Mouse (Mus musculus): ENCODE measurements around the gene Atp8b2. TPM values are rescaled to one million over a fixed set of nuclear protein-coding genes. Genes with fewer than 3 reads are reported as not detected.

Atp8b2 gene
- total RNA-seq (2021): 10 to 100 TPM; 80.1 to 86.5 TPM

DNA sequence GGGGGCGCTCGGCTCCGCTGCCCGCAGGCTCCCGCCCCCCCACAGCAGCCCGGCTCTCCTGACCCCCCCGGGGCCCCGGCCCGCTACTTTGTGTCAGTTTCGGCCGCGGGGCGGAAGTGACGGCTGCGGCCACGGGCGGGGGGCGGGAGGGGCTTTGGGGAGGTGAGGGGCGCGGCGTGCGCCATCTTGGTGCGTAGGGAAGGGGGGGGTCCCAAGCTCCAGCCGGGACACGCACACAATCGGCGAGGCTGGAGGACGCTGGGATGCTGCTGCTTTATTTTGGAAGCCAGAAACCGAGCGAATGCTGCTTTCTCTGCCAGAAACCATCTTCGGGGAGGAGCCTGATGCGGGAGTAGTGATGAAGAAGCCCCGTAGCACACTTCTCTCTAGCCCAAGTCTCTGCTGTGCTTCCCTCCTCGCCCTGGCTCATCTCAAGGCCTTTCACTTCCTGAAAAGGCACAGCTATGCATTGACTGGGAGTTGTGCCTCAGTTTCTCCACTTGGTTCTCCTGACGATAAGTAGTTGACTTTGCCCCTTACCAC lies at the start of gene Atp8b2:
Gene Atp8b2 (minus strand): TSS at position 288 of the 543 bp plus-strand sequence.
- intact Hi-C loops (cut with DNase I): no loop called here
- peak; percentile 86 for DNase-seq

DNA sequence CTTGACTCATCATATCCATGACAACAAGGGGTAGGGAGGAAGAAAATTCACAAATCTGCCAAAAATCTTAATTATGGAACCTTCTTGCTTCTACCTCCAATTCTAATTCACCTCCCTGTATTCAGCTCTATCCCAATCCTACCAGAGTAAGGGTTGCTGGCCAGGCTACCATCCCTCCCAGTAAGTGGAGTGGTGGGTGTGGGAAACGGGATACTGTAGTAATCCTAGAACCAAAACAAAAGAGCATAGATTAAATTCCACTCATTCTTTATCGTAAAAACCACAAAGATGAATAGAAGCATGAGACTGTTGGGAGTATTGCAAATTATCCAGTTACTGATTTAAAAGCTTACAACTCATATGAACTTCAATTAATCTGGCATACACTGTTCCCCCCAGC lies 47.0 kb upstream of the Atp8b2 start:
- intact Hi-C loops (cut with DNase I): loop anchor here (10.0 kb wide), 1 partner anchor 955 kb away; no protein-coding TSS in a partner anchor
- DNase-seq: no peak

DNA sequence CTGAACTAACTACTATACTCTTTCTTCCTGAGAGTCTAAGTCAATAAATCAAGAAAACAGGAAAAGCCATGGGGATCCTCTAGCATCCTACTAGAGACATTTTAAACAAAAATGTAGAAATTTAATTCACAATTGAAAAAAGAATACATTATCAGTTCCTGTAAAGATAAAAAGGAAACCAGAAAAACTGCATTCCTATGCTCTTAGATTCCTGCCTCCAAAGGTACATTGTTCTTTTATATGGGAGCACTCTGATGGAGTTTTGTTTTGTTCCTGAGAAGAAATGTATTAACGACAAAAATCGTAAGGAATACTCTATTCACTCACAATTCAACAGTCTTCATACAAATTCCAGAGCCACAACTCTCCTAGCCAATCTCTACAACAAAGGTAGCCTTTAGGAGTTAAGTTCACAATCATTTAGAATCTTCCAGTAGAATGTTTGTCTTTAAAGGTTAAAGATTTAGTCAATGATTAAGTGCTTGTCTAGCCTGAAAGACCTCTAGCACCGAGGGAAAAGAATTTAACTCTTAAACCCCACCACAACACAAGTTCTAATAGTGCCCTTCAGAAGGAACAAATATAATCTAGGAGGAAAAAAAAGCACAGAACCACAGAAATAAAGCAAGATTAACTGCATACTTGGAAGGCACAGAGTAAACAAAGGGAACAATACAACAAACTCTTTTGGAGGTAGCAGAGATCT lies 40.9 kb upstream of the Atp8b2 start:
- intact Hi-C loops (cut with DNase I): loop anchor here (5.0 kb wide), 1 partner anchor 33 kb away; no protein-coding TSS in a partner anchor
- no peak for DNase-seq

DNA sequence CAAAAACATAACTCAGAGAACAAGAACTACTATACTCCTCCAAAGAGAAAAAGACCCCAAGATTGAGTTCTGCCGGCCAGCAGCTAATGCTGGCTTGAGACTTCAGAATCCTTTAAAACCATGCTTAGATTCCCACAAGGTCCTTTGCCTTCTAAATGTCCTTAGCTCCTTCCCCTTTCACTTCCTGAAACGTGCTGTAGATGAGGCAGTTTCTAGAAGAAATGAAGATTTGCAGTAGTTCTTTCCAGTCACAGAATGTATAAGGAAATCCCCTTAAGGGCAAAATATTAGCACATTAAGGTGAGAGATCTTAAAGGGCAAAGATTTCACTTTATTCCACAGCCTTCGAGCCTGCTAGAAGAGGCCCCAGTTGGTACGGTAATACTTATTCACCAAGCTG lies 36.5 kb upstream of the Atp8b2 start:
- DNase-seq: no peak
- intact Hi-C loops (cut with DNase I): loop anchor here (5.0 kb wide), 1 partner anchor 37 kb away; no protein-coding TSS in a partner anchor

DNA sequence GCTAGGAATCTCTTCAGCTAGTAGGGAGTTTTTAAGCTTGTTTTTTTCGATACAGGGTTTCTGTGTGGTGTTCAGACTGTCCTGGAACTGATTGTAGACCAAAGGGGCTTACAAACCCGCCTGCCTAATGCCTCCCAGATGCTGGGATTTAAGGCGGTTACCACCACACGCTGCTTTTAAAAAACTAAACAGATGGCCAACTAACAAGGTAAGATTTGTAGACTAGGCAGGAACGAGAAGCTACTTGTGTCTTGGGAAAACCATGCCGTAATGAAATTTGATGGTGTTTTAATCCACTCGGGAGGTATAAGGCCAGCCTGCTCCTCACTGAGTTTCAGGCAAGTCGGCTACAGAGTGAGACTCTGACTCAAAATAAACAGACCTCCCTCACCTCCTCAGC lies 35.8 kb upstream of the Atp8b2 start:
- intact Hi-C loops (cut with DNase I): no loop called here
- no peak for DNase-seq

DNA sequence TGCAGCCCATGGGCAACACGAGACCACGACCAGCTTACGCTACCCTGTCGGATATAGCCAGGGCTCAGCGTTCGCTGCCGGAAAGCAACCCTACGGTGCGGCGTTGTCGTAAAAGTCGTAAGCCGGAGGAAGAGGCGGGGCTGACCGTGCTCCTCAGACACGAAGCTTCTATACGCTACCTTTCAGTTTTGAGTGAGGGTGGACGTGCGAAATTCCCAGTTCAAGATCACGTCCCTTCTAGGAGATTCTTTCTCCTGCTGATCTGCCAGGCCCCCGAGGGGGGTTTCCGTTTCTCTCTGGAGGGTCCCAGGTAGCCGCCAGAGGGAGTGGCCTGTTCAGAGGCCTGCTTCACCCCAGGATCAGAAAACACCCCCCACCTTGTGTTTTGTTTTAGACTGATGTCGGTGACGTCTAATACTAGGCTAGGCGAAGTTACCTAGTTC lies 35.3 kb upstream of the Atp8b2 start, which contains the start of gene Hax1:
Gene Hax1 (minus strand): TSS at position 169 of the 443 bp plus-strand sequence.
- intact Hi-C loops (cut with DNase I): no loop called here
- peak; percentile 94 for DNase-seq

DNA sequence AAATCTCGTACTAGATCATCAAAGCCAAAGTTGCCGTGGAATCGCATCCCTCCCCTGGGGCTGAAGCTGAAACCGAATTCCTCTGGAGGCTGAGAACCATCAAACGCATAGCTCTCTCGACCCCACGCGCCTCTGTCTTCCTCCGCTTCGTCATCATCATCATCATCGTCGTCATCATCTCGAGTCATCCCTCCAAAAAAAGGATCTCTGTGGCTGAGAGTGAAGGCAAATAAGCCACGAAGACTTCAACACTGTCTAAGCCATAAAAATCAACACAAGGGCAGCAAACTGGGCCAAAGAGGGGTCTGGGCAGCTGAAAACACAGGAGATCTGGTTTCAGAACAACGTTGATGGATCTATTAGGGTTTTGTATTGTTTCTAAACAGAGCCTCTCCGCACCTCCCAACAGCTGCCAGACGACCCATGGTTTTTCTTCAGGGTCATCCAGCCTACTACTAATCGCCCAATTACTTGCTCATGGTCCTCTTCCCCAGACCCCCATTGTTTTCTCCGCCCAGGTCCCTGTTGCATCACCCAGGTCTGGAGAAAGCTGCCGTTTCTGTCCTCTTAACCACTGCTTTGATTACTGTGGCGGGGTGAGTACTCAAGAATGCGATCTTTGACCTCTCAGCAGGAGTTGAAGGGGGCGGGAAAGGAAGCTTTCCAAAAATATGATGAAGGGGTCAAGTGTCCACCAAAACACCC lies 34.6 kb upstream of the Atp8b2 start:
- intact Hi-C loops (cut with DNase I): no loop called here
- DNase-seq: peak; percentile 5

DNA sequence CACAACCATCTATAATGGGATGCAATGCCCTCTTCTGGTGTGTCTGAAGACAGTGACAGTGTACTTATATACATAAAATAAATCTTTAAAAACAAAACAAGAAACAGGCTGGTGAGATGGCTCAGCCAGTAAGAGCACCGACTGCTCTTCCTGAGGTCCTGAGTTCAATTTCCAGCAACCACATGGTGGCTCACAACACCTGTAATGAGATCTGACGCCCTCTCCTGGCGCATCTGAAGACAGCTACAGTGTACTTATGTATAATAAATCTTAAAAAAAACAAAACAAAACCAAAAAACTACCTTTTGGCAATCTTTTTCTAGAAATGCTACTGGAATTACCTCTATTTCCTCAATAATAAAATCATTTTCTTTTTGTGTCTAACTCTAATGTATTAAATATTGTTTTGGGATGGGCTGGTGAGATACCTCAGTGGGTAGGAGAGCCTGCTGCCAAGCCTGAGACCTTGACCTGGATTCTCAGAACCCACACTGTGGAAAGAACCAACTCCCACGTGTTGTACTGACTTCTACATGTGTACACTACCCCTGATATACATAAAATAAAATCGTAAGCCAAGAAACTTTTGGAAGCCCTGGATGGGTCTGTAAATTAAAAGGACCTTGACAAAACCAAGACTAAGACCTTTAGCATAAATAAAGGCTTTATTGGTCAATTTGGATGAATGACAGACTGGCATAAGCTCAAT lies 31.7 kb upstream of the Atp8b2 start:
- DNase-seq: no peak

DNA sequence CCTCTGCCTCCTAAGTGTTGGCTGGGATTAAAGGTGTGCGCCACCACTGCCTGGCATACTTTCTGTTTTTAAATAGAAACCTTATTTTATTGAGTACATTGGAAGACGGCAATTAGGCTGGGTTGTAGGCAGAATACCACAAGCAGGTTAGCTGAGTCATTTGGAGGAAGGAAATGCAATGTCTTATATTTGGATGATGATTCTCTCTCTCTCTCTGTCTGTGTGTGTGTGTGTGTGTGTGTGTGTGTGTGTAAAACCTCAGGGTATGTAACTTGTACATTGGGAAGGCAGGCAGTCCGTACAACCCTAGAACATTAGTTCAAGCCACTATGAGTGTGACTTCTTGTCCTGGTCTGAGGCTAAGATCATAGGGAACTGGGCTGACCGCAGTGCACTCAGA lies 24.5 kb upstream of the Atp8b2 start:
- intact Hi-C loops (cut with DNase I): no loop called here
- no peak for DNase-seq

More for the DNA sequence above, 31.7 kb upstream of the Atp8b2 start:
- intact Hi-C loops (cut with DNase I): no loop called here

DNA sequence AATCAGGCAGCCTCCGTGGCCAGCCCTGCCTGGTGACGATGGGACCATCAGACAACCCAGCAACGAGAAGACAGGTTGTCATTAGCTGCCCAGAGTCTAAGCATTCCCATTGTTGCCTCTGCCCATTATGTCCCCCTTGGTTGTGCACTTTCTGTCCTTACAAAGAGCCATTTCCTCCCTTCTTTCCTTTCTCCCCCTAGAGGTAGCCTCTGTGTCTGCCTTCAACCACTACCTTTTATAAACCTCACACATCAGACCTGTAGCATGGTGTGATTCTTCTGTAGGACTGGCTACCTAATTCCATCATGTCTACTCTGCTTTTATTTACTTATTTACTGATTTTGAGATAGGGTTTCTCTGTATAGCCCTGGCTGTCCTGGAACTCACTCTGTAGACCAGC lies 23.9 kb upstream of the Atp8b2 start:
- intact Hi-C loops (cut with DNase I): no loop called here
- no peak for DNase-seq

DNA sequence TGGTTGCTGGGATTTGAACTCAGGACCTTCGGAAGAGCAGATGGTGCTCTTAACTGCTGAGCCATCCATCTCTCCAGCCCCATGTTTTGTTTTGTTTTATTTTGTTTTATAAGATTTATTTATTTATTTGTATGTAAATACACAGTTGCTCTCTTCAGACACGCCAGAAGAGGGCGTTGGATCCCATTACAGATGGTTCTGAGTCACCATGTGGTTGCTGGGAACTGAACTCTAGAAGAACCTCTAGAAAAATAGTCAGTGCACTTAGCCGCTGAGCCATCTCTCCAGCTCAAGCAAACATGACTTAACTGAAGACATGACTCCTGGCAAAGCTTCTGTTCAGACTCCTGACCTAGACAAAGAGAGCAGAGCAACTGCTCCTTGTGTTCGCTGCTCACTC lies 19.1 kb upstream of the Atp8b2 start:
- DNase-seq: no peak
- intact Hi-C loops (cut with DNase I): no loop called here

DNA sequence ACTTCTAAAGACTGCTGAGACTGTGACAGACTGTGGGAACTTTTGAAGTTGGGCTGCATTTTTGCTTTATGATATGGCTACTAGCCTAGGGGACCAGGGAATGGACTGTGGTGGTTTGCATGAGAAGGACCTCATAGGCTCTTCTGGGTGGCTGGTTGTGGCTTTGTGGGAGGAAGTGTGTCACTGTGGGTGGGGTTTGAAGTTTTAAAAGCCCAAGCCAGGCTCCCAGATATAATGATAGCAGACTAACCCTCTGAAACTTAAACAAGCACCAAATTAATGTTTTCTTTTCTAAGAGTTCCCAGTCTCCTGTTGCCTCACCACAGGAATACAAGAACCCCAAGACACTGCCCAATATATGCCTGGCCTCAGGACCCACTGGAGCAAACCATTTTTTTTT lies 13.6 kb upstream of the Atp8b2 start:
- intact Hi-C loops (cut with DNase I): no loop called here
- no peak for DNase-seq

DNA sequence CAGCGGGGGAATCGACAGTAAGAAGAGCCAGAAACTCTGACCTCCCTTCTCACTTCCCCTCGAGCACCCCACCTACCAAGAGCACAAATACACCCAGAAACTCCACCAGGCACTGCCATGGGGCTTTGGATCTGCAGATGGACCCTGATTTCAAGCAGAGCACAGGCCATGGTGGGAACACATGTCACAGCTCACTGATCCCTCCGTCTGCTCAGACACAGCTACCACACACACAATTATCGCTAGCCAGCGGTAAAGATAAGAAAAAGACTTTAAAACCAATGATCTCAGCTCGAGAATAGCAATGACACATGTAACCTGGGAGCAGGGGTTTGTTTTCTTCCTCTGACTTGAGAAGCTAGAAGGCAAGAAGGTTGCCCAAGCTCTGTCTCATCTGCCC lies 5.2 kb upstream of the Atp8b2 start:
- no peak for DNase-seq
- intact Hi-C loops (cut with DNase I): no loop called here

DNA sequence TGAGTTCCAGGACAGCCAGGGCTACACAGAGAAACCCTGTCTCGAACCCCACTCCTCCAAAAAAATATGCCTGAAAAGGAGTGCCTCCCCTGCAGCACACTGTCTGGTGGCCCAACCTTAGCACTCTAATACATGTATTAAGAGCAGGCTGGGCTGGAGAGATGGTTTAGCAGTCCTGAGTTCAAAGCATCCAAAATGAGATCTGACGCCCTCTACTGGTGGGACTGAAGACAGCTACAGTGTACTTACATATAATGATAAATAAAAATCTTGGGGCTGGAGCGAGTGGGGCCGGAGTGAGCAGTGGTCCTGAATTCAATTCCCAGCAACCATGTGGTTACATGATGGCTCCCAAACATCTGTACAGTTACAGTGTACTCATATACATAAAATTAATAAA lies 3.6 kb upstream of the Atp8b2 start:
- intact Hi-C loops (cut with DNase I): no loop called here

DNA sequence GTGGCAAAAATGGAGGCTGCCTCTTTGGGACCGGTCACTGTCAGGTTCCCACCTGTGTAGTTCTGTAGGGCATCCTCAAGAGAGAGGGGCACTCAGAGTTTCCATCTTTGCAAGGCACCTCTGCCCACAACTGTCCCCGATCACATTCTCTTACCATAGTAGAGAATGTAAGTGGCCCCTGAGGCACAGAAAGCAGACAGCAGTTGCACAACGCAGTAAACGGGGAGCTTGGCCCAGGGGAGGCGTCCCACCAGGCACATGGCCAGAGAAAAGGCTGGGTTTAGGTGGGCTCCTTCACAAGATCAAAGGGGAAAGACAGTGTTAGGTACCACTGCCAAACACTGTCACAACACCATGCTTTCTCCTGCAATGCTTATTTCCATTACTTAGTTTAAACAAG lies 2.7 kb upstream of the Atp8b2 start:
- intact Hi-C loops (cut with DNase I): no loop called here
- no peak for DNase-seq

More for the DNA sequence above, 3.6 kb upstream of the Atp8b2 start:
- DNase-seq: no peak

DNA sequence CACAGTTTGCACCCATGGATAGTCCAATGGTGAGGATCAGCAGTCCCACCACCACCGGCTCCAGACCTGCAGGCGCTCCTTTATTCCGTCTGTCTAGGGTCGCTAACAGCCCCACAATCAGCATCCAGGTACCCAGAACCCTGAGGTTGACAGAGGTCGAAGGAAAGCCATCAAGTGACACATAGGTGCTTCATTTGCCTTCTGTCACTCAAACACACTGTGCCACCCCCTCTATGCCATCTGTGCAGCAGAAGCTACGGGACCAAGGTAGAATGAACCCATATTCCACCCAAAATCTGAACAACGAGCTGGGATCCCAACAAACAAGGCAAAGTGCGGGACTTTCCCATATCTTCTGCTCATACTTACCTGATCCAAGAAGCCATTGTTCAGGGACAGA lies 2.2 kb upstream of the Atp8b2 start:
- no peak for DNase-seq
- intact Hi-C loops (cut with DNase I): no loop called here

DNA sequence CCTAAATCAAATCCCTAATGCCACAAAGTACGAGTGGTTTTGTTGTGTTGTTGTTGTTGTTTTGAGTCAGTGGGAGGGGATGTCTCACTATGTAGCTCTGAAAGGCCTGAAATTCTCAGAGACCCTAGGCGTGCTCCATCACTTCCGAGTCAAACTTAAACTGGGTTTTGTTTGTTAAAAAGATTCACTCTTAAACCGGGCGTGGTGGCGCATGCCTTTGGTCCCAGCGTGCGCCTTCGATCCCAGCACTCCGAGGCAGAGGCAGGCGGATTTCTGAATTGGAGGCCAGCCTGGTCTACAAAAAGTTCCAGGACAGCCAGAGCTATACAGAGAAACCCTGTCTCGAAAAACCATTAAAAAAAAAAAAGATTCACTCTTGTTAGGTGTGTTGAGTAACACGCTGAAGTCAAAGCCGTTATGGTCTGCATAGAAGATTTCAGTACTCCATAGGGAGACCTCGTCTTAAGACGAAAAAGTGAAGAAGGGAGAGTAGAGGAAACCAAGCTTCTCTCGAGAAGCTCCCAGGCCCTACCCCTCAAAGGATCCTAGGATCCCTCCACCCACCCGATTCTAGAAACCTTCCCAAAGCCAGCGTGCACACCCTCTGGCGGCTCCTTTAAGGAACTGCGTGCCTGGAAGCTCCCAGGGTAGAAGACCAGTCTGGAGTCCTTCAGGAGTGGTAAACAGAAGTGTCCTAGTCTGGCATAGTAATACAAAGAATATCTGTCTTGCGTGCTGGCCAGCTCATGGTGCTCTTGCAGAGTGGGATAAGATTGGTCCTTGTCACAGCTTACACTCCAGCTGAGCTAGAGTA lies 825 bp upstream of the Atp8b2 start:
- DNase-seq: peak; percentile 70
- intact Hi-C loops (cut with DNase I): no loop called here

DNA sequence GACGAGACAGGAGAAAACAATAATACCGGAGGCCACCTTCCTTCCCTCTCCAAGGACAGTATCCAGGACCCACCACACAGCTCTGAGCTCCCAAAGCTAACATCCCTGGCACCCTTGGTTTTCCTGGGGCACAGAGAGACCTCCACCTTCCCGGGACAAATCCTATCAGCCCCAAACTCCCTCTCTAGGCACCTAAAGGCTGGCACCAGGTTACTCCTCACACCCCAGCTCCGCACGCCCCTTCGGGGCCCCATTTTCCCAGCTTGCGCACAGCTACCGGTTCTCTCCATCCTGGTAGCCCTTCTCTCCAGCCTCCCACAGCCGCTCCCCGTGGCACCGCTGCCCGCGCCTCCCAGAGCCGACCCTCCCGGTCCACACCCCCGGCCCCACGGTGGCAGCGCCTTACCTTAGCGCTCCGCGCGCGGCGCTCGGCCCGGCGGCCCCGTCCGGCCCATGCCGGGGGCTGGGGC lies 522 bp downstream of the Atp8b2 start:
- no peak for DNase-seq
- intact Hi-C loops (cut with DNase I): no loop called here

DNA sequence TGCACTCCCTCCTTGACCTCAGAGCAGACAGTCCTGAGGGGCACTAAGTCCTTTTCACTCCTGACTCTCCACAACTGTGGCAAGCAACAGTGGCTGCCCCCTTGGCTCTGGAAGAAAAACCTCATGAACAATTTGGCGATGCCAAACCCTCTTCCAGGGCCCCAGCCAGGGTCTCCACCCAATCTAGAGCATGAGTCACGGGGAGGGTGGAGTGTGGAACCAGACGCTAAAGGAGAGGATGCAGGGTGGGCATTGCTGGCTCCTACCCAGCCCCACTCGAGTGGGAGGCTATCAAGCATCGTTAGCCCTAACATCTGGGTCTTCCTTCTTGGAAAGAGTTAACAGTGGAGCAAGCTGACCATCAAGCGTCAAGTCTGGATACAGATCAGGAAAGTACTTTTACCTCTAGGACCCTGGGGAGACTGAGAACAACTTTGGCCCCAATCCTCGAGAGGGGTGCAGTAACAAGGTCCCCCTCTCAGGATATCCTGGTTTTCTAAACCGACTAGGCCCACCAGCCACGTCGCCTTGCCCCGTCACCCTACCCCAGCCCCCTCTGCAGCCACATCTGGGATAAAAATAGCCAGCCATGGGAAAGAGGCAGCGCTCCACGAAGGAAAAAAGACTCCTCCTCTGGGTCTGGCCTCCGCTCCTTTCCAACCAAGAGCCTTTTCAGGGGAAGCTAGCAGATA lies 1.1 kb downstream of the Atp8b2 start:
- no peak for DNase-seq
- intact Hi-C loops (cut with DNase I): no loop called here

DNA sequence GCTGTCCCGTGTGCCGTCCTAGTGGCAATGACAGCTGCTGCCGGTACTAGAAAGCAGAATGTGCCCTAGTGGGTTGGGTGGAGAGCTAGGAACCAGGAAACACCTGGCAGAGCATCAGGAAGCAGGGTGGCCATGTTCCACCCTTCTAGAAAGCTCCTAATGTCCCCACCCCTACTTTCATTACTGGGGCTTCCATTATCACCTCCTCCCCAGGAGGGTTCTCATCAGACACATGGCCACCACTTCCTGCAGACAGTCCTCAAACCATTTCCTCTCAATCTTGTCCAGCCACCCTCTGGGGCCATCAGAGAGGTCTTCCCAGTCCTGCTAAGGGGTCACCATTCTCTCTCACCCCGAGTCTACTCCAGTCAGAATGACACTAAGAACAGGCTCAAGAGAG lies 1.9 kb downstream of the Atp8b2 start:
- intact Hi-C loops (cut with DNase I): no loop called here
- DNase-seq: no peak
